Mouse (Mus musculus): ENCODE data around the gene Nckap5.

GRCm38 (mm10) chr1:126005672-126006071 lies 824.9 kb downstream of the Nckap5 start:
- TF ChIP-seq MAX (IDR thresholded peaks at IDR 0.05; ENCODE audit: low read depth) (no peak), POLR2AphosphoS2 (IDR thresholded peaks at IDR 0.05; ENCODE audit: insufficient read length, low read depth) (no peak), POLR2A (IDR thresholded peaks at IDR 0.05; ENCODE audit: insufficient read length, low read depth) (no peak), TCF12 (IDR thresholded peaks at IDR 0.05; ENCODE audit: insufficient read depth, poor library complexity, severe bottlenecking) (no peak)

All from myocyte (in vitro differentiated cells).